ENCODE assay signal across 8 mouse cellular contexts in genomic region chr6:97147755-97148382, GRCm38 (mm10). TPM values are rescaled to one million over a fixed set of nuclear protein-coding genes. Genes with fewer than 3 reads are reported as not detected.
DNase-seq lines count a peak whose midpoint lies in the region; ATAC-seq and TF ChIP-seq lines count a peak whose summit lies in the region.

No protein-coding gene starts in this region.

- H3K27ac ChIP-seq in hindbrain, embryonic 11.5 days (ENCODE audit: low read depth, low read length), result peak overlapping the region; percentile 71; the same call in 1 of the 2 replicates

- no peak for TF ChIP-seq POLR2A in brain, embryonic 14.5 days (IDR thresholded peaks at IDR 0.05; ENCODE audit: borderline replicate concordance, extremely low read depth, insufficient read depth, insufficient read length, poor library complexity, severe bottlenecking)

- peaks cover 2% of the 10 kb centered on the region; the same call in 1 of the 2 replicates for H3K4me1 ChIP-seq in hindbrain, embryonic 11.5 days (replicated peaks; ENCODE audit: control insufficient read depth, insufficient read depth, low read length)

- peak overlapping the region; percentile 91 for H3K9ac ChIP-seq in hindbrain, embryonic 11.5 days (ENCODE audit: low read depth, low read length)

- H3K27me3 ChIP-seq in hindbrain, embryonic 11.5 days (ENCODE audit: control insufficient read depth, insufficient read depth, low read length), result no peaks in the 10 kb centered on the region

- no peaks in the 10 kb centered on the region for H3K36me3 ChIP-seq in hindbrain, embryonic 11.5 days (ENCODE audit: control insufficient read depth, insufficient read depth, low read length)

- no peaks in the 10 kb centered on the region for H3K9me3 ChIP-seq in hindbrain, embryonic 11.5 days (ENCODE audit: control insufficient read depth, low read length)

- 25% methylated on average over 18 of the region's 18 CpGs for WGBS in hindbrain, embryonic 11.5 days

- H3K4me3 ChIP-seq in hindbrain, embryonic 11.5 days (ENCODE audit: low read depth, low read length), result peak overlapping the region; percentile 60

- ATAC-seq in hindbrain, embryonic 11.5 days (ENCODE audit: low FRiP score), result no peak

- peak overlapping the region; percentile 96 for H3K4me2 ChIP-seq in hindbrain, embryonic 11.5 days (replicated peaks; ENCODE audit: low read depth, low read length)

- TF ChIP-seq CTCF in brain, embryonic 14.5 days (IDR thresholded peaks at IDR 0.05; ENCODE audit: borderline replicate concordance, extremely low read depth, insufficient read depth, insufficient read length), result no peak

- DNase-seq in embryo, embryonic 9.5 days (ENCODE audit: extremely low spot score), result peak; percentile 19
- DNase-seq in embryo, embryonic 10 days (ENCODE audit: low spot score), result no peak
- DNase-seq in brain, embryonic 14.5 days (ENCODE audit: low read depth), result peak; percentile 75
- DNase-seq in forelimb bud, embryonic 11.5 days (ENCODE audit: low read depth, low spot score), result peak; percentile 49
- DNase-seq in hindbrain, embryonic 11.5 days (ENCODE audit: low spot score), result peak; percentile 44
- DNase-seq in layer of hippocampus, postnatal 36 days, result peak; percentile 12 to 26
- peak; percentile 73 for DNase-seq in lung, postnatal 36 days
- DNase-seq in right cerebral cortex, postnatal 4 days, result peak; percentile 66

RNA-seq across cellular contexts. Expression of gene Eogt, which starts 1.1 kb away (rescaled TPM):
- 12.6 and 15.8 TPM in 2 replicates for polyA plus RNA-seq in brain, embryonic 14.5 days (2012; rRNA removed)
- 8.4 and 8.6 TPM in 2 replicates for polyA plus RNA-seq in hindbrain, embryonic 11.5 days (2014; fragmentation: Nextera tagmentation; extraction: Ambion mirVana)
- total RNA-seq in layer of hippocampus, postnatal 36 days (2021), result 10 to 100 TPM; 17.1 to 22.5 TPM

RNA-seq across cellular contexts. Expression of gene Tmf1, which starts 31.1 kb away (rescaled TPM):
- 3.0 and 8.4 TPM in 2 replicates for polyA plus RNA-seq in brain, embryonic 14.5 days (2012; rRNA removed)
- 34.4 and 42.5 TPM in 2 replicates for polyA plus RNA-seq in hindbrain, embryonic 11.5 days (2014; fragmentation: Nextera tagmentation; extraction: Ambion mirVana)
- 10 to 100 TPM; 51.4 to 52.3 TPM for total RNA-seq in layer of hippocampus, postnatal 36 days (2021)

RNA-seq across cellular contexts. Expression of gene Uba3, which starts 57.6 kb away (rescaled TPM):
- polyA plus RNA-seq in brain, embryonic 14.5 days (2012; rRNA removed), result 71.3 and 84.4 TPM in 2 replicates
- 104 and 111 TPM in 2 replicates for polyA plus RNA-seq in hindbrain, embryonic 11.5 days (2014; fragmentation: Nextera tagmentation; extraction: Ambion mirVana)
- total RNA-seq in layer of hippocampus, postnatal 36 days (2021), result 10 to 100 TPM; 72.2 to 78.4 TPM
